Mouse (Mus musculus): ENCODE data around the gene Henmt1. TPM values are rescaled to one million over a fixed set of nuclear protein-coding genes. Genes with fewer than 3 reads are reported as not detected.

The Henmt1 gene
- polyA plus RNA-seq, 1 experiment, result 1.3 TPM

DNA sequence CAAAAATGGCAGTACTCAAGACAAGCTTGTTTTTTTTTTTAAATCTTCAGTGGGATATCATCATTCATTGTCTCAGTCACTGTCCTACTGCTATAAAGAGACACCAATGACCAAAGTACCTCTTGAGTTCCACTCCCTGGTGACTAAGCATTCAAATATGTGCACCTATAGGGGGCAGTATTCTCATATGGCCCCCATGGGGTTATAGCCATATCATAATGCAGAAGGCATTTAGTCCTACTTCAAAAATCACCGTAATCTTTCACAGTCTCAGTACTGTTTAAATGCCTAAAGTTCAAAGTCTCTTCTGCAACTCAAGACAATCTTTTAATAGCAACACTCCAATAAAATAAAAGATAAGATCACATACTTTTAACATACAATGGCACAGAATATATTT, 20.8 kb upstream of the Henmt1 start:
- DNase-seq, result no peak
- TF ChIP-seq CTCF (IDR thresholded peaks at IDR 0.05; ENCODE audit: borderline replicate concordance, insufficient read depth, low read depth, low read length), result no peak
- no peak for TF ChIP-seq POLR2A (IDR thresholded peaks at IDR 0.05; ENCODE audit: borderline replicate concordance, insufficient read depth, low read length)
- Histone ChIP-seq H3K4me1 (ENCODE audit: control insufficient read depth, insufficient read depth, low read length) (peaks cover 16% of the 10 kb centered on the region), H3K4me3 (replicated peaks; ENCODE audit: insufficient read depth, low read depth, low read length) (no peak overlapping the region), H3K27ac (ENCODE audit: insufficient read depth, low read length) (no peak overlapping the region), H3K27me3 (ENCODE audit: control insufficient read depth, insufficient read depth, low read length) (no peaks in the 10 kb centered on the region)
- 98% methylated on average over 1 of the region's 1 CpGs for WGBS

DNA sequence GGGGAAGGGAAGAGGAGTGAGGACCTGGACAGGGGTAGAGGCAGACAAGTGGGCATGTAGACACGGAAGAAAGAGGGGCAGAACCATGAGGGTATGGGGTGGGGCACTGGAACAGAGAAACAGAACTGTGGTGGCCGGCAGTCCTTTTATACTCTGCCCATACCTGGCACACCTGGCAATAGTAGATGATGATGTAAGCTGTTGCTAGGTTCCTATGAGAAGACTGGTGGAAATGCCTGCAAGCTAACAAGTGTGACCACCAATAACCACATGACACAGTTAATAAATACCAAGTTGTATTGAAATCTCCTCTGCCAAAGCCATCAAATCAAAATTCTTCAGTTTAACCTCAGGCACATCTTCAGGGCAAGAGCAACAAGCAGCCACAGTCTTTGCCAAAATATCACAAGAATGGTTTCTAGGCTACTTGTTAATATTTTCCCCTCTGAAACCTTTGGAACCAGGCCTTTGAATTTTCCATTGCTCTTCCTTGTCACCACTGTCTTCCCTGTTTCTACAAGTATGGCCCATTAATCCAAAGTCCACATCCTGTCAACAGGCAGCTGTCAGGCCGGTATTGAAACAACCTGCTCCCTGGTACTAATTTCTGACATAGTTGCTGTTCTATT, 19.1 kb upstream of the Henmt1 start:
- Histone ChIP-seq H3K27ac (ENCODE audit: insufficient read depth, low read length) (no peak overlapping the region), H3K27me3 (ENCODE audit: control insufficient read depth, insufficient read depth, low read length) (no peaks in the 10 kb centered on the region), H3K4me3 (replicated peaks; ENCODE audit: insufficient read depth, low read depth, low read length) (no peak overlapping the region), H3K4me1 (ENCODE audit: control insufficient read depth, insufficient read depth, low read length) (peaks cover 16% of the 10 kb centered on the region)
- no peak for DNase-seq
- WGBS, result 92% methylated on average over 3 of the region's 3 CpGs
- no peak for TF ChIP-seq CTCF (IDR thresholded peaks at IDR 0.05; ENCODE audit: borderline replicate concordance, insufficient read depth, low read depth, low read length)
- no peak for TF ChIP-seq POLR2A (IDR thresholded peaks at IDR 0.05; ENCODE audit: borderline replicate concordance, insufficient read depth, low read length)

DNA sequence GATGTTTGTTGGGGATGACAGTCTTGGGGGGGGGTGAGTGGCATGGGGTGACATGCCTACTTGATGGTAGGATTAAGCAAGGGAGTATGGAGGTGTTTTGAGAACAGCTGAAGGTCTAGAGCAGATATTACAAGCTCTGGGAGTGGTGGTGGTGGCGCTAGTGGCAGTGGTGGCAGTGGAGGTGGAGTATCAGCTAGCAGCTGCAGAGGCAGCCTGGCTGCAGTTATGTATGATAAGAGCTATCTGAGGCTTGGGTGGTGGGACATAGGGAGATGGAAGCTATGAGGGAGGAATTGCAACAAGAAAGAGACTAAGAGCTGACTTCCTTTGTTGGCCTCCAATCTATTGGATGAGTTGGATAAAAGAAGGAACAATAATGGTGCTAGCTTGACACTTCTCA, 17.9 kb upstream of the Henmt1 start:
- Histone ChIP-seq H3K4me3 (replicated peaks; ENCODE audit: insufficient read depth, low read depth, low read length) (no peak overlapping the region), H3K27me3 (ENCODE audit: control insufficient read depth, insufficient read depth, low read length) (no peaks in the 10 kb centered on the region), H3K4me1 (ENCODE audit: control insufficient read depth, insufficient read depth, low read length) (peaks cover 9% of the 10 kb centered on the region; the same call in 1 of the 2 replicates), H3K27ac (ENCODE audit: insufficient read depth, low read length) (no peak overlapping the region)
- 97% methylated on average over 1 of the region's 1 CpGs for WGBS
- DNase-seq, result no peak
- TF ChIP-seq POLR2A (IDR thresholded peaks at IDR 0.05; ENCODE audit: borderline replicate concordance, insufficient read depth, low read length), result no peak
- TF ChIP-seq CTCF (IDR thresholded peaks at IDR 0.05; ENCODE audit: borderline replicate concordance, insufficient read depth, low read depth, low read length), result no peak

DNA sequence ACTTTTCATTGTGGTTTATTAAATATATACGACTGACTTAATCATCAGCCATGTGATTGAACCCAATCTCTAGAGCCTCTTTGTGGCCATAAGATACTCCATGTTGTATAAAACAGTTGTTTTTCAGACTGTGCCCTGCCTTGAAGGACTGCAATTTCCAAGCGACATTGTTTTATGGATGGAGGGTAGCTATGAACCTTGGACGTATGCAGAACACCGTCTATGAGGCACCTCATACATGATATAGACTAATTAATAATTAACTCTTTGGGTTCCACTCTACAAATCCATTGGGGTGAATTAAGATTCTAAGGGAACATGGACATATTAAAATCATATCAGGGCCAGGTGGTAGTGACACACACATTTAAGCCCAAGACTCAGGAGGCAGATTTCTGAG, 14.0 kb upstream of the Henmt1 start:
- WGBS, result 91% methylated on average over 4 of the region's 4 CpGs
- H3K4me3 ChIP-seq (replicated peaks; ENCODE audit: insufficient read depth, low read depth, low read length), result no peak overlapping the region
- no peaks in the 10 kb centered on the region for H3K27me3 ChIP-seq (ENCODE audit: control insufficient read depth, insufficient read depth, low read length)
- H3K27ac ChIP-seq (ENCODE audit: insufficient read depth, low read length), result no peak overlapping the region
- no peak for TF ChIP-seq POLR2A (IDR thresholded peaks at IDR 0.05; ENCODE audit: borderline replicate concordance, insufficient read depth, low read length)
- no peak for DNase-seq
- H3K4me1 ChIP-seq (ENCODE audit: control insufficient read depth, insufficient read depth, low read length), result no peaks in the 10 kb centered on the region

DNA sequence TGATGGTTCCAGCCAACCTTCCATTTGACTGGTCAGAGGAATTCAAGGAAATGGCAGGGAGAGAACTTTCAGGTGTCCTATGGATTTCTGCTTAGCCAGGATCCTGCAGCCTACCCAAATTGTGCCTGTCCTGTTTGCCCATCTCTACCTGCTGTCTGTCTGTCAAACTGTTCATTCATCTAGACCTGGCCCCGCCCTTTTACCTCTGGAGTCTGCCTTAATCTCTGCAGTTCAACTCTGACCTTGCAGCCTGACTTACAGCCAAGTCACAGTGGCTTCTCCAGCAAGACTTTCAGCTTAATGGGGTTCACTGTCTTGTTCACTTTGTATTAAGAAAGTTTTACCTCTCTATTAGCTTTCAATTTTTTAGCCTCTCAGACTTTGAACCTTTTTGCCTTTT, 13.4 kb upstream of the Henmt1 start:
- no peaks in the 10 kb centered on the region for H3K4me1 ChIP-seq (ENCODE audit: control insufficient read depth, insufficient read depth, low read length)
- no peak for DNase-seq
- WGBS, result 73% methylated on average over 1 of the region's 1 CpGs
- no peaks in the 10 kb centered on the region for H3K27me3 ChIP-seq (ENCODE audit: control insufficient read depth, insufficient read depth, low read length)
- TF ChIP-seq CTCF (IDR thresholded peaks at IDR 0.05; ENCODE audit: borderline replicate concordance, insufficient read depth, low read depth, low read length), result no peak
- TF ChIP-seq POLR2A (IDR thresholded peaks at IDR 0.05; ENCODE audit: borderline replicate concordance, insufficient read depth, low read length), result no peak
- no peak overlapping the region for H3K4me3 ChIP-seq (replicated peaks; ENCODE audit: insufficient read depth, low read depth, low read length)
- H3K27ac ChIP-seq (ENCODE audit: insufficient read depth, low read length), result no peak overlapping the region

DNA sequence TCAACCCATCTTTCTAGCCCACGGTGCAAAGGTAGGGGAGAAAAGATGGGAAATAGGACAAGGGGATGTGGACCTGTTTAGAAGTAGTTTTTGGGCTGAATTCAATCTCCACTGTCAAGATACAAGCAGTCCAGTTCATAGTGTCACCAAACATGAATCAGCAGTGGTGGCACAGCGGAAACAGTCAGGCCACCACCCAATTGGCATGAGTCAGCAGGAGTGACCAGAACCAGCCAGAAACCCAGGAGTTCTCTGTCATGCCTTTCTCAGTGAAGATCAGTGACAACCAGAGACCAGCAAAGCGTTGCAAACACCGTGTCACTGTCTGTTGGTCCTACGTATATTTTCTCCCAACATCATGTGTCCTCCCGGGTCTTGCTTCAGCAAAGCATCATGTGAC, 6.1 kb upstream of the Henmt1 start:
- 93% methylated on average over 6 of the region's 6 CpGs for WGBS
- DNase-seq, result no peak
- TF ChIP-seq CTCF (IDR thresholded peaks at IDR 0.05; ENCODE audit: borderline replicate concordance, insufficient read depth, low read depth, low read length), result no peak
- TF ChIP-seq POLR2A (IDR thresholded peaks at IDR 0.05; ENCODE audit: borderline replicate concordance, insufficient read depth, low read length), result no peak
- H3K4me1 ChIP-seq (ENCODE audit: control insufficient read depth, insufficient read depth, low read length), result no peaks in the 10 kb centered on the region
- H3K4me3 ChIP-seq (replicated peaks; ENCODE audit: insufficient read depth, low read depth, low read length), result no peak overlapping the region
- H3K27ac ChIP-seq (ENCODE audit: insufficient read depth, low read length), result no peak overlapping the region
- H3K27me3 ChIP-seq (ENCODE audit: control insufficient read depth, insufficient read depth, low read length), result no peaks in the 10 kb centered on the region

DNA sequence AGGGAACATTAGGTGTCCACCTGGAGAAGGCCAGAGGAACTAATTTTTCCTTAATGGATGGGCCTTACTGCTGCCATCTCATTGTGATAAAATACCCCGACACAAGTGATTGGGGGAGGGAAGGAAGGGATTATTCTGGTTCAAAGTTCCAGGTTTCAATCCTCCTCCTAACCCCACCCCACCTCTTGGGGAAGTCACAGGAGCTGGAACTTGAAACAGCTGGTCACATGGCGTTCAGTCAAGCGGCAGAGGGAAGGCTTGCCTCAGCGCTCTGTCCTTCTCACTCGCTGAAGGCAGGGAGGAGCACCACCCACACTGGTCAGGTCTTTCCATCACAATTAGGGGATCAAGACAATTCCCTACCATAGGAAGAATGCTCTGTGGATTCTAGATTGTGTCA, 982 bp upstream of the Henmt1 start:
- Histone ChIP-seq H3K4me3 (replicated peaks; ENCODE audit: insufficient read depth, low read depth, low read length) (no peak overlapping the region), H3K27ac (ENCODE audit: insufficient read depth, low read length) (no peak overlapping the region), H3K4me1 (ENCODE audit: control insufficient read depth, insufficient read depth, low read length) (no peaks in the 10 kb centered on the region), H3K27me3 (ENCODE audit: control insufficient read depth, insufficient read depth, low read length) (no peaks in the 10 kb centered on the region)
- DNase-seq, result no peak
- no peak for TF ChIP-seq CTCF (IDR thresholded peaks at IDR 0.05; ENCODE audit: borderline replicate concordance, insufficient read depth, low read depth, low read length)
- WGBS, result 87% methylated on average over 5 of the region's 5 CpGs

DNA sequence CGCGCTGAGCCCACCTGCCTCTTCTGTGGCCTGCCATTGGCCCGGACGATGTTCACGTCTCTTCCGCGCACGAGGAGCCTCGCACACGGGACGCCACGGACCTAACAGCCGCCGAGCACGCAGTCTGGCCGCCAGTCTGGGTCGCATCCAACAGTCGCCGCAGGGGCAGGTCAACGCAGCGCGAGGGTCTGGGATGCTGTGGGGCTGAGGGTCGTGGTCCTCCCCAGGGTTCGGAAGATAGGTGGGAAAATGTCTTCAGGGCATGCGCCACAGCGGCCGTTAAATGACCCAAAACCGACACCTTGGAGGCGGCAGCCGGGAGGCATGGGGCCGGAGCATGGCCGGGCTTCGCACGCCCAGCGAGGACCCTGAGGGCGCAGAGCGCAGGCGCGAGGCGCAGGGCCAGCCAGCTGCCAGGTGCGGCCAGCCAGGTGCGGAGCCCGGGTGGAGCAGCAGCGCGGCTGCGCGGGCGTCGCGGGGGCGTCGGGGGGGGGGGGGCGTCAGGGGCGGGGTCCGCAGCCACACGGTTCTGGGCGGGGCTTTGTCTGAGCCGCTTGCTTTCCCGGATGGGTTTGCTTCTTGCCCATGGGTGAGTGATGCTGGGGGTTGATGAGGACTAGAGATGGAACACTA, 444 bp downstream of the Henmt1 start, which contains the start of gene Gm9857:
TSS of gene Gm9857 (minus strand) at position 445 of the 633 bp plus-strand sequence.
- Histone ChIP-seq H3K27ac (ENCODE audit: insufficient read depth, low read length) (no peak within 1 kb of the TSS), H3K4me3 (replicated peaks; ENCODE audit: insufficient read depth, low read depth, low read length) (peak within 1 kb of the TSS; percentile 50), H3K27me3 (ENCODE audit: control insufficient read depth, insufficient read depth, low read length) (no peaks in the 10 kb centered on the region), H3K4me1 (ENCODE audit: control insufficient read depth, insufficient read depth, low read length) (no peaks in the 10 kb centered on the region)
- TF ChIP-seq CTCF (IDR thresholded peaks at IDR 0.05; ENCODE audit: borderline replicate concordance, insufficient read depth, low read depth, low read length), result no peak
- TF ChIP-seq POLR2A (IDR thresholded peaks at IDR 0.05; ENCODE audit: borderline replicate concordance, insufficient read depth, low read length), result no peak
- 47% methylated on average over 57 of the region's 59 CpGs for WGBS
- peak; percentile 13 to 32 for DNase-seq
